Mouse (Mus musculus): ENCODE data around the gene Chic1.

DNA sequence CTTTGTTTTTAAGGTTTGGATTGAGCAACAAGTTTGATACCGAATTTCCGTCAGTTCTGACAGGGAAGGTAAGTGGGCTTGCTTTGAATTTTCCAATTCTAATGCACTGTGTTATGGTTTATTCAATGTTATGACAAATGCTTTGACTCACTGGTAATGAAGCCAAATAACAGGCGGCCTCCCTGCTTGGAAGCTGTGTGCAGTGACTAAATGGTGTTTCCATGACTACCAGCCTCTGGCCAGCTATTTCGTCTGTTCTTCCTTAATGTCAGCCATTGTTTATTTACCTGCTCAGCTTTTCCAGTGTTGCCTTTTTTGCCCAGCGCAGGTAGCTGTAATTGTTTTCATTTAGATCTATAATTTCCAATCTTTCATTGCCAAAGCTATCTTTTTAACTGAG, 9.9 kb downstream of the Chic1 start:
- TF ChIP-seq CTCF (IDR thresholded peaks at IDR 0.05; ENCODE audit: extremely low read depth, insufficient read depth, insufficient read length, insufficient replicate concordance) (no peak), POLR2A (IDR thresholded peaks at IDR 0.05; ENCODE audit: low read depth, low read length) (no peak)
